Mouse (Mus musculus) naive thymus-derived CD4-positive, alpha-beta T cell, adult 2 months (primary cell): ENCODE results near the gene Rec114.

ENCODE experiments used
- DNase-seq: peaks from one replicate; pipeline ENCODE4 v3.0.0-alpha.2; 2011; ENCODE audit warnings: low read depth

Gene Rec114

GRCm38 (mm10) chr9:58716886-58717285 is 26.9 kb downstream of the Rec114 start:
- no peak for DNase-seq

GRCm38 (mm10) chr9:58710642-58711041 is 33.1 kb downstream of the Rec114 start:
- DNase-seq = no peak

DNA sequence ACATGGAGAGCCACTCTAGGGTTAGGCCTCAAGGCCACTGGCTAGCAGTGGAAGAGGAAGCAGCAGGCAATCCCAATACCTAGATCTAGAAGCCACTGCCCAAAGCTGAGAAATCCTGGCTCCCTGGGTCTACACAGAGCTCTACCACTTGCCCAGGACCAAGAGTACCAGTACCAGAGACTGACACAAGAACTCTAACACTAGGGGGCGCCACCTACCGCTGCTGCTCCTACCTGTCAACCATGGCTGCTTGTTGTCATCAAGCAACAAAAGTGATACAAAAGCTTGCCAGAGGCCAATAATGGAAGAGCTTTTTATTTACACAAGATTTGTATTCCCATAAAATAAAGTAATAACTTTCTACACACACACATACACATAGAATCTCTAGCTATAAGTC is 33.8 kb downstream of the Rec114 start:
- DNase-seq = peak; percentile 26

DNA sequence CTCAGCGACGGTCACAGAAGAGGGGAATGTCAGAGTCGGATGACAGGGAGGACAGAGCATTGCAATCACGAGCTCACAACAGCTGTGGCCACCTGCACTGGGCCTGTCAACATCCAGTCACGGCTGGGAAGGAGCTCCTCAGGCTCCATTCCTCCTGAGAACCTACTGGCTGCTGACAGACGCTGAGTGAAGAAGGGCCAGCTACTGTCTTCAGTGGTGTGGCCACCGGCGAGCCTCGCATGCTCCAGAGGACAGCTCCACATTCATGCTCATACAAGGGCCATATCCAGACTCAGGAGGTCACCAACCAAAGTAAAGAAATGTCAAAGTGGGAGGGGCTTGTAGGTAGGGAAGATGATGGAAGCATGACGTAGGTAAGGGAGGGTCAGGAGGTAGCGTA is 36.0 kb downstream of the Rec114 start:
- no peak for DNase-seq

- no peak for DNase-seq
These were observed 37.7 kb downstream of the Rec114 start for GRCm38 (mm10) chr9:58706024-58706423.

GRCm38 (mm10) chr9:58703766-58704165 is 40.0 kb downstream of the Rec114 start:
- DNase-seq = no peak

DNA sequence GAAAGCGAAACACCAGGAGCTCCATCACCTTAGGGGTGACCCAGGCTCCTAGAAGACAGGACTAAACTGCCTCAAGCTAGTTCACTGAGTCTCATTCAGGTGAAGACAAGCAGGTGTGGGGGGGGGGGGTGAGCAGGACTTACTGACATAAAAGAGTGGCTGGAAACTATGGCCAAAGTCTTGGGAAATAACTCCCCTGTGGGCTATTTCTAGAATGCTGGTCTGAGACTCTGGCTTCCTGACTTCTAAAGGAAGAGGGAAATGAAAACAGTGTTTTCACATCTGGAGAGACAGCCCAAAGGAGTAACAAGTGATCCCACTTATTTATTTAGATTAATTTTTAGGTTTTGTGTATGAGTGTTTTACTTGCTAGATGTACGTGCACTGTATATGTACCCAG is 42.0 kb downstream of the Rec114 start:
- DNase-seq = no peak

DNA sequence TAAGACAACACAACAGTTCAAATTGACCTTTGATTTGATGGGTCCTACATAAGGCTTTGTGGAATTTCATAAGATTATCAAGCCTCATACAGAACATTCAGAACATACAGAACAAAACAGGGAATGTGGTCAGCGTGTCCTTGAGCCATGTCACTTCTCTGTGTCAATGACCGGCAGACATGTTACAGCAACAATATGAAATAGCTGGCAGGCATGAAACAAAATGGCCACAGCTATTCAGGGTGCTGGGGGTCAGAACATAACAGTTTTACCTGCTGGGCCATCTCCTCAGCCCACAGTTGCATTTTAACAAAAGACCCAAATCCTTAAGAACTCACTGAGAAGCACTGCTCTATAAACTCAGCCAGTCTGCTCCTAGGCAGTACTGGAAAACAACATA is 45.3 kb downstream of the Rec114 start:
- no peak for DNase-seq

DNA sequence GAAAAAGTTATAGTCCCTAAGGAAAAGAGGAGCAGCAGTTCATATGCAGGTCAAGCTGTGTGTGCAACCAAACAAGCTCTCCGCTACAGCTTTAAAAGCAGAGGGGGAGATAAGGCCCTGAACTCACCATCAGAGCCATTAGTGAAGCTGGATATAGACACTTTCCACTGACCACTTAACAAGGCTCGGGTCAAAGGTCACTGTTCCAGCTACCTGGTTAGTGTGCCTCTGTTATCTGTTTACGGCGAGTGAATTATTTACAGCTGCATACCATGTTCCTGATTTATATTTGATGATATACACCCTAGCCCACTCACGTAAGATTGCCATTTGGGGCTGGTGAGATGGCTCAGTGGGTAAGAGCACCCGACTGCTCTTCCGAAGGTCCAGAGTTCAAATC is 52.3 kb downstream of the Rec114 start:
- DNase-seq = no peak

DNA sequence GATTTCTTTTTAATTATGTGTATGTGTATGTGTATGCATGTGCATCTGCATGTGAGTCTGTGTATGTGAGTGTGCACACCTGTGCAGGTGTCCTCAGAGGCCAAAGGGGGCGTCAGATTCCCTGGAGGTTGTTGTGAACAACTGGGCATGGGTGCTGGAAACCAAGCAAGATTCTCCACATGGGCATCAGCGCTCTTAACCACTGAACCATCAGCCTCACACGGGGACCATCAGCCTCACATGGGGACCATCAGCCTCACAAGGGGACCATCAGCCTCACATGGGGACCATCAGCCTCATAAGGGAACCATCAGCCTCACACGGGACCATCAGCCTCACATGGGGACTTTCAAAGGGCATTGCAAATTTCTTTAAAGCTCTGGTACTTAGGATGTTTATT is 53.1 kb downstream of the Rec114 start:
- DNase-seq = no peak

GRCm38 (mm10) chr9:58688076-58688475 is 55.7 kb downstream of the Rec114 start:
- DNase-seq = no peak

DNA sequence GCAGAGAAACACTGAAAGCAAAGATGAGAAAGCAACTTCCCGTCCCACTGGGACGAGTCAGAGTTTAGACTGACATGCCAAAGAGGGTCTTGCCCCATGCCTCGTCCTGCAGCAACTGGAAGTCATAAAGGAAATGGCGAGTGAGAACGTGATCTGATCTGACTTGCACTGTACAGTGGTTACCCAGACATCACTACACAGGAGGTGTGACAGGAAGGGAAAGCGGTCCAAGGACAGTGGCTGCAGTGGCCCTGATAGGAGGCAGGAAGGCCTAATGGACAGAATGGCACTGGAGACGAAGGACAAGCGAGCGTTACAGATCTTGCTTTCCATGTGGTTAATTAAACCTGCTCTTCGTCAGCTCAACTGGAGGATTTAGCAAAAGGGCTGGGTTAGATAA is 58.5 kb downstream of the Rec114 start:
- DNase-seq = no peak

DNA sequence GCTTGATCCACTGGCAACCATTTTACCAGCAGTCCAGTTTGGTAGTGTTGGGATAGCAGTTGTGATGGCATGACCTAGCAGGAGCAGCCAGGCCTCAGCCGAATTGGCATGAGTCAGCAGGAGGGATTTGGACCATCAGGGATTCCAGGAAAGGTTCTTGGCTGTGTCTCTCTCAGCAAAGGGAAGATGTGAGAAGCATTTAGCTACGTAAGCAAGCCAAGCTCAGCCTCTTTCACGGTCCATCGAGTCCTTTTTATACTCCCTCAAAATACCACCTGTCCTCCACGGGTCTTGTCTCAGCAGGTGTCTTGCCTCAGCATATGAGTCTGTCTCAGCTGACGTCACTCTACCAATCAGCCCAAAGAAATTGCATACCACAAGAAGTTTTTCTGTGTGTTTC is 60.4 kb downstream of the Rec114 start:
- no peak for DNase-seq

DNA sequence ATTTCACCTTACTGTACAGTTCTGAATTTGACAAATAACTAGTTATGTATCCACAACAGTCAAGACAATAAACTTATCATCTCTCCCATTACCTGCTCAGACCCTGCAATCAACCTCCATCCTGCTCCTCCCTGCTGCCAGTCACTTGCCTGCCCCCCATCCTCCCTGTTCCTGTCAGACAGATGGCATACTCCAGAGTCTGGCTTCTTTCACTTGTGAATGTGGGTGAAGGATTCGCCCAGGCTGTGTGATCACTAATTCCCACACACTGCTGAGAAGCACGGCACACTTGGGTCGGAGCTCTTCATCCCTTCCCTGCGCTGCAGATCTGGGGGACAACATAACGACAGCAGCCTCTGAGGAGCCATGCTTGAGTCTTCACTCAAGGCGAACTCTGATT is 61.7 kb downstream of the Rec114 start:
- no peak for DNase-seq

DNA sequence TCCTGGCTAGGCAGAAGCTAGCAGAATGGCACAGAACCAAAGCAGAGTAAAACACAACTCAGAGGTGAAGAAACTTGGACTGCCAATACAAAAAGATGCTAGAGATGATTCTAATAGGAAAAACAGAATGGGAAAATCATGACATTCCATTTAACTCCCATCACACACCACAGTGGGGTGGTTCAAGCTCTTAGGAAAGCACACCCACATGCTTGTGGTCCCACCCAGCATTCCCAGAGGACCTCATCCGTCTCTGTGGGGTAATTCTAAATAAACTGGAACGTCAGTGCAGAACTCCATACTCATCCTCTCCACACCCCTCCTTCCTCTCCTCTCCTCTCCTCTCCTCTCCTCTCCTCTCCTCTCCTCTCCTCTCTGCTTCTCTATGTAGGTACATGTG is 62.4 kb downstream of the Rec114 start:
- DNase-seq = no peak

- DNase-seq = no peak
These were observed 68.4 kb downstream of the Rec114 start for GRCm38 (mm10) chr9:58675371-58675770.

DNA sequence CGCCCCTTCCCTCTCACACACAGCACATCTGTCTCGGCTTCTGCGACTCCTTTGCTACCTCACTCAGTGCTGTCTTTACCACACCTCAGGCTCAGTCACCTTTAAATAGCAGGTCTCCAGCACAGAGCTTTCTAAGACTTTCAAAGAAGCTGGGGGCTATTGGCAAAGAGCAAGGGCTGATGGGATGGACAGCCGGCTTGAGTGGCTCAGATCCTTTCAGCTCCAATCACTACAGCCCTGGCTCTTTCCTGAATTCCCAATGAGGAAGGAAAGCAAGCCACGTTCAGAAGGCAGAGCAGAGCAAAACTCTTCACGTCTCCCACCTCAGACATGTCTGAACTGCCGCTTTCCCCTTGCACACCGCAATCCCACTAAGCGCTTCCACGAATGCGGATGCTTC is 69.0 kb downstream of the Rec114 start:
- no peak for DNase-seq

- no peak for DNase-seq
These were observed 71.3 kb downstream of the Rec114 start for GRCm38 (mm10) chr9:58672474-58672873.

DNA sequence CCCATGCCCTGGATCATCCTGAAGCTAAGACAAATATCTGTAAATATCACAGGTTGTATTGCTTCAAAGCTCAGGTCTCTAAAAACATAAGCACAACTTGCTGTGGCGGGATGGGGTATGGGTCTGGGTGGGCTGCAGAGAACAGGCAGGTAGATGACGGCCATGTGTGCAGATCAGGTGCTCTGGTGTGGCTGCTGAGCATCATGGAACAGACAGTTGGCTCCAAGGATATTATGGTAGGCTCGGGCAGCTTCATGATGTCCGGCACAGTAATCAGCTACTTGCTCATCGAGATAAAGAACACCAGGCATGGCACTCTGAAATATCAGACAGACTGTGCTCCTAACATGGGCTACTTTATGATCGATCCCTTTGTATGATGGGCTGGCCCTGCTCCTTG is 73.9 kb downstream of the Rec114 start:
- DNase-seq = no peak

DNA sequence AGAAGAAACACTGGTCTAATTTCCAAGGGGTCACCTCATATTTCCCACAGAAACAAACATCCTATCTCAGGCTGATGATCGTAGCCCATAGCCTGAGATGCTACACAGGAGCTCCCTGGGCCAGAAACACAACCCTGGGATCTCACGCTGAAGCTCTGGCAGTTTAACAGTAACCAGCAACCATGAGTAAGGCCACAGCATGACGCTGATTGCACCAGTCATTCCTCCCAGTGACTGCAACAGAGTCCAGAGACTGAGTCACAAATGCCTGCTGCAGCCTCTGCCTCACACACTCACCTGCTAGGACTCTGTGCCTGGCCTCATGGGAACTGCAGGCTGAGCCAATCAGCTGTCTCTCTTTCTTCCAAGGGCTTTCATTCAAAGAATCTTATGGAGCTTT is 74.7 kb downstream of the Rec114 start:
- DNase-seq = no peak

DNA sequence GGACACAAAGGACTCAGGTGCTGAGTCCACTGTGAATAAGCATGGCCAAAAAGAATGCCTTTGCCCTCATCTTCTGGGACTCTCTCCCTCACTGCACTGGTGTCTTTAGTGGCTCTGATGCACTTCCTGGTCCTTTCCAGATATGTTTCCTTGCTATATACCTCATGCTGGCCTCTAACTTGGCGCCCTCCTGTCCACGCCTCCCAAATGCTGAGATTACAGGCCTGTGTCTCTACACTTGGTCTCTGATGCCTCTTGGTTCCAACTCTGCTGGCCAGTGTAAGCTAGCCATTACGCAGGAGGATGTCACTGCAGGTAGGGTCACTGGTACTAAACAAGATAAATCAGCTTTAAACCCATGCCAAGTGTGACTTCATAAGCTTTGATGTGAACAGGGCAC is 75.6 kb downstream of the Rec114 start:
- no peak for DNase-seq

DNA sequence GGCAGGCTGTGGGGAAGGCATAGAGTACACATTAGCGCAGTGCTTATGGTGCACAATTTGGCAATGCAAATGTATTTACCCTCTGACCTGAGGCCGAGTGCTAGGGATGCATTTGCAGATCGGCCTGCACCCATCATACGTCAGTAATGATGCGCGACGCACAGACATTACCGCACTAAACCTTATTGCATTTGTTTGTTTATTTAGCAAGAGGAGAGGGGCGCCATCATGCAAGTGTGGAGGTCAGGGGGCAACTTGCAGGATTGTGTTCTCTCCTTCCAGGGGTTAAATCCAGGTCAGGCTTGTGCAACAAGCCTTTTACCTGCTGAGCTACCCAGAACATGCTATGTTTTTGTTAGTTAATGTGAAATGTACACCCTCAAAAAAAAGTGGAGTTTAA is 76.5 kb downstream of the Rec114 start:
- no peak for DNase-seq

GRCm38 (mm10) chr9:58666191-58666590 is 77.6 kb downstream of the Rec114 start:
- DNase-seq = no peak

DNA sequence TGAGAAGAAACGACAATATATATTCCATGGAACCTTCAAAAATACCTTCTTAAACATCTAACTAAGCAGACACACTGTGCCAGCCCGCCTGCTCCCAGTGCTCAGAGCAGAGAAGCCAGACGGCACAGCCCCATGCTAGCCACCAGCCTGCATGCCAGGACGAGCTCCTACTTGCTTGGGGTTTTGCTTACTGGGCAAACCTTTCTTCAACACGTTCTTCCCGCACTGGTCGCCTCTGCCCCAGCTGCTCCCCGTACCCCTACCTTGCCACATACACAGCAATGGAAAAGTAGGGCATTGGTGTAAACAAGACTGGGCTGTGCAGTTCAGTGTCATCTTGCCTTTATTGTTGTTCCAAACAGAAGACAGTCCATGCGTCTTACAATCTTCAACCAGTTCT is 78.3 kb downstream of the Rec114 start:
- DNase-seq = no peak

DNA sequence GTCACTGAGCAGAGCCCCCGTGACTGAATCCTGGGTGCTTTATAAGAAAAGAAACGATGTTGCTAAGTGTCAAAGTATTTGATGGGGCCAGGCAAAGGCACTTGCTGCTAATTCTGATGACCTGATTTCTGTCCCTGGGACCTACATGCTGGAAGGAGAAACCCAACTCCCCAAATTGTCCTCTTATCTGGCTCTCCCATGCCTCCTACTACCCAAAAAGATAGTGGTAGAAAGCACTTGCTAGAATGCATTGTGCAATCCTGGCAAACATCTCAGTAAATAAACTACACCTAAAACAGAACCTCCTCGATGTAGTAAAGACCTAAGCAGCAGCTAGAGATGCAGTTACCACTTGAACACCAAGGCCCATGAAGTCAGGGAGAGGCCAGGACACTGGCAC is 81.0 kb downstream of the Rec114 start:
- no peak for DNase-seq
